Mouse (Mus musculus) G1E (cell line): Measurements from ENCODE around the gene Zic4. TPM values are rescaled to one million over a fixed set of nuclear protein-coding genes. Genes with fewer than 3 reads are reported as not detected.

Experiments
- ATAC-seq: 2 replicates; pipeline ENCODE4 v1.8.0; 2016; ENCODE audit warnings: mild to moderate bottlenecking; ENCODE audit not compliant: insufficient number of reproducible peaks, poor library complexity, low FRiP score, severe bottlenecking; ENCODE audit errors: extremely low read depth
- DNase-seq: peaks from one replicate; pipeline ENCODE4 v3.0.0; 2012; ENCODE audit warnings: low spot score
- H3K27me3 ChIP-seq: 2 replicates; pipeline ENCODE4 v1.6.1; 2012; ENCODE audit warnings: mild to moderate bottlenecking, low read length, inconsistent platforms; ENCODE audit not compliant: insufficient read depth
- H3K36me3 ChIP-seq: replicated peaks from 2 replicates; pipeline ENCODE3; 2012; ENCODE audit warnings: mild to moderate bottlenecking, inconsistent platforms
- H3K4me1 ChIP-seq: 2 replicates; pipeline ENCODE4 v1.6.1; 2012; ENCODE audit warnings: low read depth, low read length, inconsistent platforms, mixed read lengths; ENCODE audit not compliant: insufficient read depth
- H3K4me3 ChIP-seq: 2 replicates; pipeline ENCODE4 v1.5.1; 2012; ENCODE audit warnings: low read depth, mild to moderate bottlenecking, inconsistent platforms, low read length, moderate library complexity, mixed read lengths
- H3K9me3 ChIP-seq: replicated peaks from 2 replicates; pipeline ENCODE4 v1.6.1; 2012; ENCODE audit warnings: inconsistent platforms
- CTCF ChIP-seq: IDR thresholded peaks from 2 replicates; pipeline ENCODE4 v1.5.1; 2012; ENCODE audit warnings: low read depth, low read length, inconsistent platforms, mixed read lengths
- GATA1 ChIP-seq: IDR thresholded peaks from 2 replicates; pipeline ENCODE4 v1.6.1; 2012; ENCODE audit warnings: borderline replicate concordance, low read length, inconsistent platforms, mixed read lengths
- GATA2 ChIP-seq: IDR thresholded peaks from 2 replicates; pipeline ENCODE4 v1.6.1; 2012; ENCODE audit warnings: low read depth, low read length, inconsistent platforms, borderline replicate concordance
- POLR2AphosphoS5 ChIP-seq: IDR thresholded peaks from 2 replicates; pipeline ENCODE4 v1.6.1; 2012; ENCODE audit warnings: low read depth, low read length, inconsistent platforms; ENCODE audit not compliant: insufficient replicate concordance
- TAL1 ChIP-seq: conservative IDR thresholded peaks from 2 replicates; pipeline ENCODE4 v1.6.1; 2012; ENCODE audit warnings: low read depth, low read length, inconsistent platforms, mixed read lengths
- polyA plus RNA-seq: library from polyadenylated mRNA; stranded (reverse); fragments of >175 nt; gene quantifications from 2 replicates; pipeline ENCODE4 v1.2.3, GENCODE M21; 2012
- total RNA-seq, 2 experiments: library from RNA; stranded (forward) in 1 of 2; stranded (reverse) in 1 of 2; fragments of 200-1000 nt in 1 of 2; fragments of >200 nt in 1 of 2; fragmentation: Nextera tagmentation in 1 of 2; gene quantifications; 2 replicates each; pipeline ENCODE4 v1.2.3; 2014 to 2017

Zic4 gene
- total and polyA plus RNA-seq, 3 experiments: 0.16 TPM; not detected in 2

- DNase-seq (no peak), ATAC-seq (no peak)
- Histone ChIP-seq H3K9me3 (peaks cover 17% of the 10 kb centered on the region), H3K36me3 (no peaks in the 10 kb centered on the region), H3K4me1 (no peaks in the 10 kb centered on the region), H3K4me3 (no peak overlapping the region), H3K27me3 (no peaks in the 10 kb centered on the region)
- TF ChIP-seq POLR2AphosphoS5 (no peak), CTCF (no peak), TAL1 (no peak), GATA2 (no peak), GATA1 (no peak)
Measured at GRCm38 (mm10) chr9:91404229-91404628, 42.0 kb downstream of the Zic4 start.

- TF ChIP-seq POLR2AphosphoS5: no peak
- TF ChIP-seq GATA2: no peak
- TF ChIP-seq CTCF: no peak
- TF ChIP-seq GATA1: no peak
- TF ChIP-seq TAL1: no peak
- peaks cover 15% of the 10 kb centered on the region for H3K9me3 ChIP-seq
- no peaks in the 10 kb centered on the region for H3K36me3 ChIP-seq
- H3K27me3 ChIP-seq: no peaks in the 10 kb centered on the region
- DNase-seq: no peak
- no peaks in the 10 kb centered on the region for H3K4me1 ChIP-seq
- no peak for ATAC-seq
- no peak overlapping the region for H3K4me3 ChIP-seq
Measured at GRCm38 (mm10) chr9:91404905-91405752, 42.9 kb downstream of the Zic4 start.

- no peak overlapping the region for H3K4me3 ChIP-seq
- H3K36me3 ChIP-seq: no peaks in the 10 kb centered on the region
- DNase-seq (no peak), ATAC-seq (no peak)
- no peaks in the 10 kb centered on the region for H3K4me1 ChIP-seq
- H3K27me3 ChIP-seq: no peaks in the 10 kb centered on the region
- peaks cover 12% of the 10 kb centered on the region for H3K9me3 ChIP-seq
- TF ChIP-seq GATA1: no peak
- TF ChIP-seq TAL1: no peak
- no peak for TF ChIP-seq GATA2
Measured at GRCm38 (mm10) chr9:91405753-91406178, 43.6 kb downstream of the Zic4 start.

- Histone ChIP-seq H3K27me3 (no peaks in the 10 kb centered on the region), H3K4me1 (no peaks in the 10 kb centered on the region)
Measured at GRCm38 (mm10) chr9:91406258-91406763, 44.1 kb downstream of the Zic4 start.

GRCm38 (mm10) chr9:91409771-91410170 is 47.6 kb downstream of the Zic4 start:
- Histone ChIP-seq H3K9me3 (peaks cover 14% of the 10 kb centered on the region), H3K4me3 (no peak overlapping the region), H3K27me3 (no peaks in the 10 kb centered on the region), H3K4me1 (no peaks in the 10 kb centered on the region), H3K36me3 (no peaks in the 10 kb centered on the region)
- no peak for TF ChIP-seq GATA1
- no peak for TF ChIP-seq POLR2AphosphoS5
- TF ChIP-seq GATA2: no peak
- TF ChIP-seq CTCF: no peak
- no peak for TF ChIP-seq TAL1
- ATAC-seq (no peak), DNase-seq (no peak)

More at GRCm38 (mm10) chr9:91406258-91406763, 44.1 kb downstream of the Zic4 start:
- TF ChIP-seq GATA1: no peak
- no peak for TF ChIP-seq POLR2AphosphoS5
- no peak for TF ChIP-seq CTCF
- TF ChIP-seq TAL1: no peak
- no peak for TF ChIP-seq GATA2
- DNase-seq: no peak
- Histone ChIP-seq H3K36me3 (no peaks in the 10 kb centered on the region), H3K9me3 (peaks cover 12% of the 10 kb centered on the region), H3K4me3 (no peak overlapping the region)
- no peak for ATAC-seq

- no peaks in the 10 kb centered on the region for H3K27me3 ChIP-seq
- DNase-seq: no peak
- H3K9me3 ChIP-seq: peaks cover 14% of the 10 kb centered on the region
- no peak for ATAC-seq
- no peak overlapping the region for H3K4me3 ChIP-seq
- H3K4me1 ChIP-seq: no peaks in the 10 kb centered on the region
- TF ChIP-seq CTCF (no peak), POLR2AphosphoS5 (no peak), TAL1 (no peak), GATA2 (no peak), GATA1 (no peak)
- no peaks in the 10 kb centered on the region for H3K36me3 ChIP-seq
Measured at GRCm38 (mm10) chr9:91414007-91414661, 51.9 kb downstream of the Zic4 start.
